Mouse (Mus musculus): ENCODE measurements around the gene Ccdc38.
A peak's percentile ranks its signal among the peaks of the same experiment; 100 is the strongest.
"Not testable (repeated sequence)": the region's sequence is repeated elsewhere in the genome, so short reads cannot be mapped to it uniquely, and the experiment has no call there.

Gene Ccdc38

GRCm38 (mm10) chr10:93549821-93550220 is 9.4 kb downstream of the Ccdc38 start:
- DNase-seq = no peak

- no peak for DNase-seq
Observed at GRCm38 (mm10) chr10:93552596-93552995, 12.2 kb downstream of the Ccdc38 start.

- DNase-seq = not testable (repeated sequence)
Observed at GRCm38 (mm10) chr10:93557971-93558370, 17.5 kb downstream of the Ccdc38 start.

- no peak for DNase-seq
Observed at GRCm38 (mm10) chr10:93559786-93560185, 19.4 kb downstream of the Ccdc38 start.

GRCm38 (mm10) chr10:93564518-93565090 is 24.2 kb downstream of the Ccdc38 start:
- DNase-seq = no peak

GRCm38 (mm10) chr10:93567066-93567465 is 26.6 kb downstream of the Ccdc38 start:
- DNase-seq = no peak

- DNase-seq = no peak
Observed at GRCm38 (mm10) chr10:93567841-93568566, 27.6 kb downstream of the Ccdc38 start.

- DNase-seq = no peak
Observed at GRCm38 (mm10) chr10:93568671-93569070, 28.2 kb downstream of the Ccdc38 start.

GRCm38 (mm10) chr10:93572209-93572608 is 31.8 kb downstream of the Ccdc38 start:
- DNase-seq = no peak

- DNase-seq = no peak
Observed at GRCm38 (mm10) chr10:93574966-93575365, 34.5 kb downstream of the Ccdc38 start.

GRCm38 (mm10) chr10:93575960-93576359 is 35.5 kb downstream of the Ccdc38 start:
- DNase-seq = no peak

GRCm38 (mm10) chr10:93577271-93577886 is 36.9 kb downstream of the Ccdc38 start:
- peak; percentile 77 to 90 for DNase-seq

GRCm38 (mm10) chr10:93588796-93589195 is 48.4 kb downstream of the Ccdc38 start:
- no peak for DNase-seq

- peak; percentile 91 to 92 for DNase-seq
Observed at GRCm38 (mm10) chr10:93589281-93589848, 48.9 kb downstream of the Ccdc38 start, which contains the start of gene Snrpf. Snrpf (minus strand) TSS chr10:93589706.

GRCm38 (mm10) chr10:93592456-93592855 is 52.0 kb downstream of the Ccdc38 start:
- peak; percentile 33 to 63 for DNase-seq

- peak; percentile 88 to 94 for DNase-seq
Observed at GRCm38 (mm10) chr10:93594022-93594482, 53.6 kb downstream of the Ccdc38 start.

- no peak for DNase-seq
Observed at GRCm38 (mm10) chr10:93595831-93596230, 55.4 kb downstream of the Ccdc38 start.

GRCm38 (mm10) chr10:93596641-93597040 is 56.2 kb downstream of the Ccdc38 start:
- DNase-seq = no peak

- no peak for DNase-seq
Observed at GRCm38 (mm10) chr10:93602309-93602708, 61.9 kb downstream of the Ccdc38 start.

- DNase-seq = no peak
Observed at GRCm38 (mm10) chr10:93603256-93603655, 62.8 kb downstream of the Ccdc38 start.

GRCm38 (mm10) chr10:93606326-93606725 is 65.9 kb downstream of the Ccdc38 start:
- no peak for DNase-seq

- DNase-seq = no peak
Observed at GRCm38 (mm10) chr10:93608051-93608450, 67.6 kb downstream of the Ccdc38 start.

GRCm38 (mm10) chr10:93609236-93609635 is 68.8 kb downstream of the Ccdc38 start:
- DNase-seq = no peak
